Mouse (Mus musculus) left cerebral cortex, postnatal 10 days (tissue): ENCODE data around the gene Ccdc84. TPM values are rescaled to one million over a fixed set of nuclear protein-coding genes. Genes with fewer than 3 reads are reported as not detected.
"Not testable (repeated sequence)": the region's sequence is repeated elsewhere in the genome, so short reads cannot be mapped to it uniquely, and the experiment has no call there.

Source experiments
- DNase-seq, 2 experiments: peaks; one replicate each; pipeline ENCODE4 v3.0.0; 2021 to 2022; ENCODE audit warnings: low spot score in 2 of 2, mixed read lengths in 1 of 2; ENCODE audit errors: extremely low spot score in 1 of 2
- intact Hi-C: fragments of 180-260 bp; cut with DNase I; formaldehyde crosslinking; loops from one replicate; pipeline ENCODE4 v1.15.1; 2025
- microRNA-seq: library from miRNA; unstranded; fragments of <30 nt; microRNA quantifications from one replicate; pipeline ENCODE4 v1.2.0, GENCODE M21; 2022
- total RNA-seq, 2 experiments: library from RNA; stranded (reverse); gene quantifications; 2 replicates each; pipeline ENCODE4 v1.2.3; 2021

The Ccdc84 gene
- total RNA-seq, 2 experiments from 2014 or later, result 16.1 to 19.9 TPM

- intact Hi-C loops, result no loop called here
- no peak for DNase-seq
Observed at GRCm38 (mm10) chr9:44378153-44378730, 40.1 kb downstream of the Ccdc84 start.

- DNase-seq, intact Hi-C loops: not testable (repeated sequence)
Observed at GRCm38 (mm10) chr9:44377335-44377734, 41.0 kb downstream of the Ccdc84 start.

GRCm38 (mm10) chr9:44376141-44376540 lies 42.2 kb downstream of the Ccdc84 start:
- DNase-seq, result no peak
- intact Hi-C loops, result no loop called here

- intact Hi-C loops, result no loop called here
Observed at GRCm38 (mm10) chr9:44373386-44373785, 45.0 kb downstream of the Ccdc84 start.

GRCm38 (mm10) chr9:44364480-44364879 lies 53.9 kb downstream of the Ccdc84 start:
- intact Hi-C loops, result no loop called here
- no peak for DNase-seq

More at GRCm38 (mm10) chr9:44373386-44373785, 45.0 kb downstream of the Ccdc84 start:
- no peak for DNase-seq

- intact Hi-C loops, DNase-seq: not testable (repeated sequence)
Observed at GRCm38 (mm10) chr9:44361931-44362330, 56.4 kb downstream of the Ccdc84 start.

- DNase-seq, result peak; percentile 94 to 97
- intact Hi-C loops, result no loop called here
Observed at GRCm38 (mm10) chr9:44361190-44361917, 57.0 kb downstream of the Ccdc84 start, which contains the start of gene Vps11. Gene Vps11 (minus strand): TSS chr9:44361670.

Small RNA genes within 50 kb of the gene (microRNA-seq; reads per million reads assigned to microRNA genes)
- gene Mir7085, result 2.6 reads per million

Other genes with a start within 250 kb of the Ccdc84 start
- gene Cbl, start 184.5 kb downstream of the Ccdc84 start, total RNA-seq, result 10 to 100 TPM; 48.6 to 49.9 TPM
- gene Ccdc153, start 177.9 kb downstream of the Ccdc84 start, total RNA-seq, result 1 to 10 TPM in 1 of 2 experiments, under 1 TPM in 1; 0.69 to 1.9 TPM
- under 1 TPM; 0.53 to 0.60 TPM for gene Pdzd3, start 167.1 kb downstream of the Ccdc84 start, total RNA-seq
- 10 to 100 TPM; 11.9 to 14.8 TPM for gene Nlrx1, start 150.0 kb downstream of the Ccdc84 start, total RNA-seq
- gene Abcg4, start 130.0 kb downstream of the Ccdc84 start, total RNA-seq, result 10 to 100 TPM; 68.0 to 73.2 TPM
- gene Hinfp, start 112.9 kb downstream of the Ccdc84 start, total RNA-seq, result 10 to 100 TPM; 27.1 to 28.3 TPM
- gene C2cd2l, start 98.3 kb downstream of the Ccdc84 start, total RNA-seq, result 100 to 1,000 TPM; 151 to 158 TPM
- 10 to 100 TPM; 15.5 to 17.9 TPM for gene Dpagt1, start 92.5 kb downstream of the Ccdc84 start, total RNA-seq
- gene H2afx, start 83.9 kb downstream of the Ccdc84 start, total RNA-seq, result 10 to 100 TPM; 66.5 to 67.6 TPM
- gene Hmbs, start 74.3 kb downstream of the Ccdc84 start, total RNA-seq, result 10 to 100 TPM; 20.5 to 24.0 TPM
- gene Vps11, start 56.9 kb downstream of the Ccdc84 start, total RNA-seq, result 10 to 100 TPM; 42.6 to 49.1 TPM
- gene Hyou1, start 39.1 kb downstream of the Ccdc84 start, total RNA-seq, result 10 to 100 TPM; 87.1 to 89.3 TPM
- gene Slc37a4, start 21.7 kb downstream of the Ccdc84 start, total RNA-seq, result 10 to 100 TPM; 36.9 to 40.1 TPM
- 100 to 1,000 TPM; 711 to 765 TPM for gene Rps25, start 11.4 kb downstream of the Ccdc84 start, total RNA-seq
- gene Trappc4, start 11.0 kb downstream of the Ccdc84 start, total RNA-seq, result 10 to 100 TPM; 75.3 to 87.2 TPM
- not detected for gene Foxr1, start 22.6 kb upstream of the Ccdc84 start, total RNA-seq
- not detected for gene Upk2, start 36.4 kb upstream of the Ccdc84 start, total RNA-seq
- 10 to 100 TPM; 85.4 to 98.1 TPM for gene Bcl9l, start 64.3 kb upstream of the Ccdc84 start, total RNA-seq
- not detected for gene Cxcr5, start 143.3 kb upstream of the Ccdc84 start, total RNA-seq
- gene Ddx6, start 186.3 kb upstream of the Ccdc84 start, total RNA-seq, result 100 to 1,000 TPM; 114 to 115 TPM